In the genomic region with DNA sequence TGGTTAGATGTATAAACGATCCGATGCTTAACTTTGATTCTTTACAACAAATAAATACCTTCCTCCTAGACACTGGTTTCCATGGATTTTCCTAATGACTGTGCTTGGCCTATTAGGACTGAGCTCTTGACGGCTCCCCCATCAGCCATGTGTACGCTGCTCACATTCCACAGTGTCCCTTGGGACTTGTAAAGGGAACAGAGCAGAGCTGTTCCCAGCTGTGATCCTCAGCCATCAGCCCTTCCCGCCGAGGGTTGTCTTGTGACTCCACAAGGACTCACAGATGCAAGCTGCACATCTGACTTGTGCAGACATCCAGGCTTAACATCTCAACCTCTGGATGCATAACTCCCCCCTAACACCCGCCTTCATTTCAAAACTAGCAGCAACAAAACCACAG, we compare ENCODE assay signal across 8 mouse cellular contexts.
DNase-seq lines count a peak whose midpoint lies in the region; ATAC-seq lines count a peak whose summit lies in the region.
"Had no signal": no experiment of that assay in that cellular context is flagged by ENCODE, and none has a peak within 500 bp of the region (broad histone marks: within the 10 kb centered on the region; RNA-seq: fewer than 3 reads in every experiment).

No protein-coding gene starts in this region.

- H3K4me1 ChIP-seq in forebrain, embryonic 13.5 days = peaks cover 63% of the 10 kb centered on the region
- H3K4me1 ChIP-seq in intestine, embryonic 16.5 days (ENCODE audit: control insufficient read depth, insufficient read depth, low read length) = peaks cover 26% of the 10 kb centered on the region
- H3K4me1 ChIP-seq in midbrain, embryonic 14.5 days (ENCODE audit: control insufficient read depth, insufficient read depth, low read length) = peaks cover 57% of the 10 kb centered on the region

- no peaks in the 10 kb centered on the region for H3K9me3 ChIP-seq in forebrain, embryonic 13.5 days (replicated peaks)
- H3K9me3 ChIP-seq in intestine, embryonic 16.5 days (ENCODE audit: control insufficient read depth, low read length) = no peaks in the 10 kb centered on the region
- H3K9me3 ChIP-seq in midbrain, embryonic 14.5 days (ENCODE audit: control insufficient read depth, low read length) = no peaks in the 10 kb centered on the region

- 16% methylated on average over 7 of the region's 7 CpGs for WGBS in forebrain, embryonic 13.5 days
- WGBS in intestine, embryonic 16.5 days = 32% methylated on average over 7 of the region's 7 CpGs
- WGBS in midbrain, embryonic 14.5 days = 17% methylated on average over 7 of the region's 7 CpGs

- H3K4me2 ChIP-seq in forebrain, embryonic 13.5 days = no peak overlapping the region
- H3K4me2 ChIP-seq in intestine, embryonic 16.5 days (ENCODE audit: low read depth, low read length) = no peak overlapping the region
- H3K4me2 ChIP-seq in midbrain, embryonic 14.5 days (ENCODE audit: low read length) = no peak overlapping the region

- DNase-seq in embryo, embryonic 11 days = peak; percentile 85
- peak; percentile 73 for DNase-seq in midbrain, embryonic 14.5 days
- no peak for DNase-seq in cerebellum, adult 8-10 months
- no peak for DNase-seq in layer of hippocampus, postnatal 14 days (ENCODE audit: low spot score in 2 of 2)

- no peaks in the 10 kb centered on the region for H3K27me3 ChIP-seq in forebrain, embryonic 13.5 days
- H3K27me3 ChIP-seq in intestine, embryonic 16.5 days (replicated peaks; ENCODE audit: control insufficient read depth, insufficient read depth, low read length) = no peaks in the 10 kb centered on the region
- no peaks in the 10 kb centered on the region for H3K27me3 ChIP-seq in midbrain, embryonic 14.5 days (ENCODE audit: control insufficient read depth, insufficient read depth, low read length)

- no peak overlapping the region for H3K9ac ChIP-seq in forebrain, embryonic 13.5 days
- H3K9ac ChIP-seq in intestine, embryonic 16.5 days (ENCODE audit: low read depth, low read length) = no peak overlapping the region
- H3K9ac ChIP-seq in midbrain, embryonic 14.5 days (replicated peaks; ENCODE audit: low read length) = no peak overlapping the region

- H3K4me3 ChIP-seq in forebrain, embryonic 13.5 days = no peak overlapping the region
- no peak overlapping the region for H3K4me3 ChIP-seq in intestine, embryonic 16.5 days (ENCODE audit: low read length)
- no peak overlapping the region for H3K4me3 ChIP-seq in midbrain, embryonic 14.5 days (replicated peaks; ENCODE audit: low read depth, low read length)

- ATAC-seq in forebrain, embryonic 13.5 days = peak; percentile 73
- ATAC-seq in intestine, embryonic 16.5 days = peak; percentile 78
- ATAC-seq in midbrain, embryonic 14.5 days (ENCODE audit: low FRiP score, low TSS enrichment) = no peak
- no peak for ATAC-seq in activated CD4-positive, CD25-positive, alpha-beta regulatory T cell, adult 4 months

- no peaks in the 10 kb centered on the region for H3K36me3 ChIP-seq in forebrain, embryonic 13.5 days (ENCODE audit: poor library complexity, severe bottlenecking)
- no peaks in the 10 kb centered on the region for H3K36me3 ChIP-seq in intestine, embryonic 16.5 days (ENCODE audit: control insufficient read depth, insufficient read depth, low read length)
- no peaks in the 10 kb centered on the region for H3K36me3 ChIP-seq in midbrain, embryonic 14.5 days (ENCODE audit: control insufficient read depth, insufficient read depth, low read length)

- no peak overlapping the region for H3K27ac ChIP-seq in forebrain, embryonic 13.5 days
- H3K27ac ChIP-seq in intestine, embryonic 16.5 days (ENCODE audit: low read length) = peak overlapping the region; percentile 47; the same call in 1 of the 2 replicates
- peak overlapping the region; percentile 60 for H3K27ac ChIP-seq in midbrain, embryonic 14.5 days (replicated peaks; ENCODE audit: low read depth, low read length)
- H3K27ac ChIP-seq: macrophage had no signal

Comparison
In these comparisons a context has a peak if more than half of its experiments do, and no peak if none do; other contexts are left out.
1. DNase-seq: peak in embryo, embryonic 11 days (single experiment) and midbrain, embryonic 14.5 days (single experiment); none in cerebellum, adult 8-10 months (single experiment) and layer of hippocampus, postnatal 14 days (0 of 2).
2. ATAC-seq: peak in forebrain, embryonic 13.5 days (single experiment) and intestine, embryonic 16.5 days (single experiment); none in midbrain, embryonic 14.5 days (single experiment) and activated CD4-positive, CD25-positive, alpha-beta regulatory T cell, adult 4 months (single experiment).